Mouse (Mus musculus): ENCODE measurements at regions not wholly inside any gene's neighbourhood (a gene's known extent, or its start where the extent isn't known, plus 50 kb on each side); places are given as distances from the start of the nearest gene placed in this dataset.

- TF ChIP-seq POLR2A (IDR thresholded peaks at IDR 0.05; ENCODE audit: extremely low read depth, insufficient read depth, low read length) (no peak), CTCF (IDR thresholded peaks at IDR 0.05; ENCODE audit: low read depth, low read length) (no peak)
These were observed 441.6 kb downstream of the Ccdc171 start for GRCm38 (mm10) chr4:83966898-83967297.

Data from liver, adult 2 months (tissue).